Mouse (Mus musculus) neural tube, embryonic 15.5 days (tissue): ENCODE data around the gene Hfe2. TPM values are rescaled to one million over a fixed set of nuclear protein-coding genes. Genes with fewer than 3 reads are reported as not detected.

Source experiments
- ATAC-seq: fragments of 200-750 bp; cut with Nextera tagmentation; 2 replicates; pipeline ENCODE4 v1.8.0; 2017; ENCODE audit warnings: mild to moderate bottlenecking, moderate TSS enrichment, moderate library complexity; ENCODE audit not compliant: low FRiP score
- H3K27ac ChIP-seq: fragments of 300-500 bp; sonication (generic); replicated peaks from 2 replicates; pipeline ENCODE4 v1.5.1; 2015; ENCODE audit warnings: mild to moderate bottlenecking, inconsistent platforms
- H3K27me3 ChIP-seq: fragments of 300-500 bp; sonication (generic); replicated peaks from 2 replicates; pipeline ENCODE4 v1.6.1; 2015; ENCODE audit warnings: inconsistent platforms
- H3K36me3 ChIP-seq: fragments of 300-500 bp; sonication (generic); 2 replicates; pipeline ENCODE4 v1.6.1; 2015; ENCODE audit warnings: inconsistent platforms
- H3K4me1 ChIP-seq: fragments of 300-500 bp; sonication (generic); 2 replicates; pipeline ENCODE4 v1.6.1; 2015; ENCODE audit warnings: inconsistent platforms
- H3K4me2 ChIP-seq: fragments of 300-500 bp; sonication (generic); 2 replicates; pipeline ENCODE4 v1.6.1; 2015; ENCODE audit warnings: inconsistent platforms, mild to moderate bottlenecking, moderate library complexity
- H3K4me3 ChIP-seq: fragments of 300-500 bp; sonication (generic); replicated peaks from 2 replicates; pipeline ENCODE4 v1.5.1; 2015; ENCODE audit warnings: mild to moderate bottlenecking, inconsistent platforms
- H3K9ac ChIP-seq: fragments of 300-500 bp; sonication (generic); replicated peaks from 2 replicates; pipeline ENCODE4 v1.6.1; 2015; ENCODE audit warnings: mild to moderate bottlenecking, inconsistent platforms
- H3K9me3 ChIP-seq: fragments of 300-500 bp; sonication (generic); replicated peaks from 2 replicates; pipeline ENCODE4 v1.6.1; 2016; ENCODE audit warnings: inconsistent platforms
- WGBS: fragments of 180-500 bp; shearing (Covaris S2); methylation state at CpG from one replicate; pipeline ENCODE4 v1.1.7; 2015; ENCODE audit warnings: mixed read lengths; 5-methylcytosine and 5-hydroxymethylcytosine counted together
- polyA plus RNA-seq: library from polyadenylated mRNA; unstranded; fragments of >200 nt; fragmentation: Nextera tagmentation; extraction: Ambion mirVana; gene quantifications from 2 replicates; pipeline ENCODE4 v1.2.1, GENCODE M21; 2015

The Hfe2 gene
- polyA plus RNA-seq, 1 experiment from 2014 or later, result 3.0 TPM

- Histone ChIP-seq H3K9me3 (no peaks in the 10 kb centered on the region), H3K27me3 (no peaks in the 10 kb centered on the region), H3K4me3 (peak overlapping the region; percentile 69), H3K4me1 (peaks cover 48% of the 10 kb centered on the region), H3K4me2 (peak overlapping the region; percentile 81), H3K36me3 (peaks cover 15% of the 10 kb centered on the region), H3K9ac (0 out of 2 replicates have a peak overlapping the region, but pooled peaks have one; percentile 23), H3K27ac (peak overlapping the region; percentile 41; the same call in 1 of the 2 replicates)
- WGBS, result 68% methylated on average over 9 of the region's 9 CpGs
- ATAC-seq, result no peak
Observed at GRCm38 (mm10) chr3:96560881-96561668, 36.1 kb downstream of the Hfe2 start.

GRCm38 (mm10) chr3:96561946-96562681, 37.1 kb downstream of the Hfe2 start:
- no peak for ATAC-seq
- Histone ChIP-seq H3K36me3 (peaks cover 15% of the 10 kb centered on the region), H3K9ac (no peak overlapping the region), H3K27me3 (no peaks in the 10 kb centered on the region), H3K9me3 (no peaks in the 10 kb centered on the region), H3K4me1 (peaks cover 38% of the 10 kb centered on the region), H3K27ac (peak overlapping the region; percentile 30; the same call in 1 of the 2 replicates), H3K4me2 (peak overlapping the region; percentile 29), H3K4me3 (no peak overlapping the region)
- 47% methylated on average over 10 of the region's 10 CpGs for WGBS

GRCm38 (mm10) chr3:96563267-96563666, 38.3 kb downstream of the Hfe2 start:
- ATAC-seq, result no peak
- H3K27ac ChIP-seq, result no peak overlapping the region
- H3K4me1 ChIP-seq, result peaks cover 37% of the 10 kb centered on the region
- no peak overlapping the region for H3K4me3 ChIP-seq
- 96% methylated on average over 8 of the region's 8 CpGs for WGBS
- no peak overlapping the region for H3K4me2 ChIP-seq
- H3K27me3 ChIP-seq, result no peaks in the 10 kb centered on the region
- H3K36me3 ChIP-seq, result peaks cover 15% of the 10 kb centered on the region
- no peak overlapping the region for H3K9ac ChIP-seq
- no peaks in the 10 kb centered on the region for H3K9me3 ChIP-seq

GRCm38 (mm10) chr3:96563911-96564632, 39.1 kb downstream of the Hfe2 start:
- H3K27ac ChIP-seq, result peak overlapping the region; percentile 45; the same call in 1 of the 2 replicates
- WGBS, result 73% methylated on average over 10 of the region's 10 CpGs
- H3K27me3 ChIP-seq, result no peaks in the 10 kb centered on the region

GRCm38 (mm10) chr3:96564633-96565032, 39.7 kb downstream of the Hfe2 start:
- H3K27ac ChIP-seq, result 0 out of 2 replicates have a peak overlapping the region, but pooled peaks have one; percentile 45
- no peak for ATAC-seq
- H3K4me2 ChIP-seq, result no peak overlapping the region
- peaks cover 15% of the 10 kb centered on the region for H3K36me3 ChIP-seq
- H3K27me3 ChIP-seq, result no peaks in the 10 kb centered on the region
- H3K9ac ChIP-seq, result no peak overlapping the region
- WGBS, result 67% methylated on average over 7 of the region's 7 CpGs
- no peak overlapping the region for H3K4me3 ChIP-seq
- H3K4me1 ChIP-seq, result peaks cover 25% of the 10 kb centered on the region
- no peaks in the 10 kb centered on the region for H3K9me3 ChIP-seq

More at GRCm38 (mm10) chr3:96563911-96564632, 39.1 kb downstream of the Hfe2 start:
- H3K4me2 ChIP-seq, result no peak overlapping the region
- H3K4me1 ChIP-seq, result peaks cover 31% of the 10 kb centered on the region
- ATAC-seq, result no peak
- no peak overlapping the region for H3K9ac ChIP-seq
- no peaks in the 10 kb centered on the region for H3K9me3 ChIP-seq
- no peak overlapping the region for H3K4me3 ChIP-seq
- peaks cover 15% of the 10 kb centered on the region for H3K36me3 ChIP-seq

- no peak overlapping the region for H3K4me3 ChIP-seq
- H3K36me3 ChIP-seq, result peaks cover 12% of the 10 kb centered on the region
- WGBS, result 83% methylated on average over 3 of the region's 3 CpGs
- H3K27me3 ChIP-seq, result no peaks in the 10 kb centered on the region
- H3K4me1 ChIP-seq, result peaks cover 21% of the 10 kb centered on the region
- H3K9ac ChIP-seq, result no peak overlapping the region
- no peak overlapping the region for H3K27ac ChIP-seq
- no peak for ATAC-seq
- no peaks in the 10 kb centered on the region for H3K9me3 ChIP-seq
- no peak overlapping the region for H3K4me2 ChIP-seq
Observed at GRCm38 (mm10) chr3:96565105-96565504, 40.1 kb downstream of the Hfe2 start.

GRCm38 (mm10) chr3:96566661-96567450, 41.9 kb downstream of the Hfe2 start:
- no peak for ATAC-seq
- whole genome bisulfite sequencing, result 88% methylated on average over 8 of the region's 8 CpGs

GRCm38 (mm10) chr3:96568605-96569004, 43.6 kb downstream of the Hfe2 start:
- 70% methylated on average over 8 of the region's 8 CpGs for WGBS
- Histone ChIP-seq H3K4me1 (no peaks in the 10 kb centered on the region), H3K4me3 (no peak overlapping the region), H3K36me3 (no peaks in the 10 kb centered on the region), H3K4me2 (no peak overlapping the region), H3K27me3 (no peaks in the 10 kb centered on the region), H3K9me3 (no peaks in the 10 kb centered on the region), H3K27ac (no peak overlapping the region), H3K9ac (no peak overlapping the region)
- no peak for ATAC-seq

More at GRCm38 (mm10) chr3:96566661-96567450, 41.9 kb downstream of the Hfe2 start:
- Histone ChIP-seq H3K4me3 (no peak overlapping the region), H3K9ac (no peak overlapping the region), H3K27ac (no peak overlapping the region), H3K27me3 (no peaks in the 10 kb centered on the region), H3K4me2 (no peak overlapping the region), H3K4me1 (peaks cover 5% of the 10 kb centered on the region; the same call in 1 of the 2 replicates), H3K9me3 (no peaks in the 10 kb centered on the region), H3K36me3 (no peaks in the 10 kb centered on the region)

- H3K27ac ChIP-seq, result no peak overlapping the region
- 87% methylated on average over 13 of the region's 13 CpGs for WGBS
- H3K9me3 ChIP-seq, result no peaks in the 10 kb centered on the region
- no peak overlapping the region for H3K4me3 ChIP-seq
- no peak overlapping the region for H3K4me2 ChIP-seq
- no peak for ATAC-seq
- no peaks in the 10 kb centered on the region for H3K27me3 ChIP-seq
- H3K4me1 ChIP-seq, result no peaks in the 10 kb centered on the region
- no peak overlapping the region for H3K9ac ChIP-seq
- no peaks in the 10 kb centered on the region for H3K36me3 ChIP-seq
Observed at GRCm38 (mm10) chr3:96569506-96569905, 44.5 kb downstream of the Hfe2 start.

GRCm38 (mm10) chr3:96569966-96570605, 45.1 kb downstream of the Hfe2 start:
- no peaks in the 10 kb centered on the region for H3K9me3 ChIP-seq
- 90% methylated on average over 11 of the region's 11 CpGs for WGBS
- no peaks in the 10 kb centered on the region for H3K27me3 ChIP-seq
- no peak overlapping the region for H3K4me3 ChIP-seq
- H3K4me1 ChIP-seq, result no peaks in the 10 kb centered on the region
- ATAC-seq, result no peak
- no peaks in the 10 kb centered on the region for H3K36me3 ChIP-seq
- no peak overlapping the region for H3K27ac ChIP-seq
- H3K4me2 ChIP-seq, result no peak overlapping the region
- no peak overlapping the region for H3K9ac ChIP-seq
